Mouse (Mus musculus): ENCODE measurements at regions not wholly inside any gene's neighbourhood (a gene's known extent, or its start where the extent isn't known, plus 50 kb on each side); places are given as distances from the start of the nearest gene placed in this dataset.

DNA sequence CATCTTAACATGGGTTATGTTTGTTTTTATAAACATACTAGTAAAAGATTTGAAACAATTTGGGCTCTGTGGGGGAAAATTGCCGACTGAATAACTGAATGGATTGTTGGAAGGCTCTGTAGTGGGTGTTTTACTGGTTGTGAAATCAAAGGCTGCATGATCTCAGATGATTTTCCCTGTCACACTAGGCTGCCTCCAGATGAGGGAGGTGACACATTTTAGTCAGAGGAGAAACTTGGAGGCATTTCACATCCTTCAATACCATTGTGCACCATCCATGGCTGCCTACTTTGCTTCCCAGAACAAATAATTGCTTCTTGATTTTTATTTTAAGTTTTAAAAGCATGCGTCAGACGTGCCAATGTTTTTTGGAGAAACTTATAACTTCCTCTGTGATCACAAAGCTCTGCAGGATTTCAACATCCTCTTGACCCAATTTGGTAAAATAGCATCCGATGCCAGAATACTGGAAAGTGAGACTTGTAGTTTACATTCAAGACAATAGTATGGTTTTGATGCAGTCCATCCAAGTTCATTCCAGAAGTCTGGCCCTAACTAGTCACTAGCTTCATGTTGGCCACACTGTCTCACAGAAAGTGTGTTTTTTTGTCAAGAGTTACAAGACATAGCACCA lies 163.0 kb upstream of the Mocs2 start:
- no peak for ATAC-seq (replicated peaks; ENCODE audit: low FRiP score, low TSS enrichment, poor library complexity, severe bottlenecking)

DNA sequence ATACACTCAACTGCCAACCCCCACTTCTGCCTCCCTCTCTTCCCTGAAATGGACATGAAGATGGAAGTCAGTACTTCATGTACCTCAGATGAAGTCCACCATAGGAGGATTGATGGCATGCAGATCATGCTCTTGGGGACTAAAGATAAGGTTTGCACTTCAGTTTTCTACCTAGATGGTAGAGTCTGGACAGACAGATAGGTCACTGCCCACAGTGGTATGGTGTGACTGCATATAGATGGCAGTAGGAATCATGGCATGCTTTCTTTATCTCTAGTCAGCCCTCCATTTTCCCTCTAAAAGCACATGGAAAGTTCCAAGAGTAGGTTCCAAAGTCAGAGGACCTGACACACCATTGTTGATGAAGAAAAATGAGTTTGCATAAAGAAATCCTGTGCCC lies 145.6 kb upstream of the Mocs2 start:
- peak; percentile 75 for ATAC-seq (replicated peaks; ENCODE audit: low FRiP score, low TSS enrichment, poor library complexity, severe bottlenecking)

GRCm38 (mm10) chr13:114679703-114680378 lies 138.2 kb upstream of the Mocs2 start:
- ATAC-seq (replicated peaks; ENCODE audit: low FRiP score, low TSS enrichment, poor library complexity, severe bottlenecking): no peak

- ATAC-seq (replicated peaks; ENCODE audit: low FRiP score, low TSS enrichment, poor library complexity, severe bottlenecking): peak; percentile 90
Observed at GRCm38 (mm10) chr13:114680379-114680733, 137.7 kb upstream of the Mocs2 start.

DNA sequence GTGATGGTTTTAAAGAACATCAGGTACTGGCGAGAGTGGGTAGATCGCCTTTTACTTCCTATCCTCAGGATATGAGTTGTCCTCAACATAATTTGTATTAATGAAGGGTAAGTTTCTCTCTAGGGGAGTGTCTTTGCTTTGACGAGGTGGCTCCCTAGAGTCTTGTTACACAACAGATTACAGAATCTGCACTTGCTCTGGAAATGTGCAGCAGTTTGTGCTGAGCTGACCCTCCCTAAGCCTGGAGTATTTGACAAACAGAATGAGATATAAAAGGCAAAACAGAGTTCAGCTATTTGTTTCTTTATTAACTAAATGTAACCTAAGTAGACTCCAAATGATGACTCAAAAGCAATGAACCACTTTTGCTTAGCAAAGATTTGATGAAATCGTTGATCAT lies 136.8 kb upstream of the Mocs2 start:
- ATAC-seq (replicated peaks; ENCODE audit: low FRiP score, low TSS enrichment, poor library complexity, severe bottlenecking): no peak

DNA sequence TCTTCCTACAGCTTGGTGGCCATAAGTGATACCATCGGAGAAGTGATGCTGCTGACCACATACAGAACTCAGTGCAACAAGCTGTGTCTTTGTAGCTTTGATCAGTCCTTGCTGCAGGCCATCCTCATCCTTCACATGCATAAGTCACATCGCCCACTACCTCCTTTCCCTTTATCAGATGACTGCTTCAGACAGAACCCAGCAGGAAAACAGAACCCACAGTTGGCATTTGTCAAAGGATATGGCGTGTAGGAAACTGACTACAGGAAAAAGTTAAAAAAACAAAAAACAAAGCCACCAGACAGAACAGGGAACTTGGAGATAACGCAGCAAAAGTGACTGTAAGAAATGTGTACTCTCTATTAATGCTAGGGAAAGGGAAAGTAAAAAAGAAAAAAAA lies 136.1 kb upstream of the Mocs2 start:
- ATAC-seq (replicated peaks; ENCODE audit: low FRiP score, low TSS enrichment, poor library complexity, severe bottlenecking): peak; percentile 13; the same call in 1 of the 2 replicates

DNA sequence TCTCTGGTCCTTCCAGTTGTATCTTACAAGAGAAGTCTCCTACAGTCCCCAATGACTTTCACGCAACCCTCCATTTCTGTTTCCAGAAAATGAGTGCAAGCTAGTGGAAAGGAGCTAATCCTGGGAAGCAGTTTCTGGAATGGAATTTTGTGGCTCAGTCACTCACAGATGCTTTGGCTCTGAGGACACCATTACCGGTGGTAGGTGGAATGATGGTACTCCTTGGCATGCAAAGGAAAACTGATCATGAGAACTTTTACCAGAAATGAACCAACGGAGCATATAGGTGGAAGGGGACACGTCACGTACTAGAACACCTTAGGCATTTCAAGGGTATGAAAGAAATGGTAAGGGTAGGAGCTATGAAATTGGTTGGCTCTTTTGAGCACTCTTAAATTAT lies 135.1 kb upstream of the Mocs2 start:
- ATAC-seq (replicated peaks; ENCODE audit: low FRiP score, low TSS enrichment, poor library complexity, severe bottlenecking): no peak

DNA sequence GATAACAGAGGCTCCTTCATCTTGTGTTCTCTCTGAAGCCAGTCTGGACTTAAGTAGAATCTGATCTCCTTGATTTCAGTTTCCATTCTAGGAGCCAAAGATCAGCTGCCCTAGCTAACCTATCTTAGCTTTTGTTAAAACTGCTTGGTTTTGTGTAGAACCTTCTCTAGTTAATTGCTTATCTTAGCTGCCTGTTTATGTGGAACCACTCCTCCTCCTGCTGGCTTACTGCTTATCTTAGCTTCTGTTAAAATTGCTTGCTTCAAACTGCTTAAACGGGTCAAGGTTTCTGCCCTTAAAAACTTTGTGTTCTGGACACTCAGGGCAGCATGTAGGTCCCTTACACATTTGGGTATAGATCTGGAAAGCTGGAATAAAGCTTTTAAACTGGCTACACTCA lies 133.7 kb upstream of the Mocs2 start:
- peak; percentile 61 for ATAC-seq (replicated peaks; ENCODE audit: low FRiP score, low TSS enrichment, poor library complexity, severe bottlenecking)

GRCm38 (mm10) chr13:114685368-114685767 lies 132.7 kb upstream of the Mocs2 start:
- no peak for ATAC-seq (replicated peaks; ENCODE audit: low FRiP score, low TSS enrichment, poor library complexity, severe bottlenecking)

- no peak for ATAC-seq (replicated peaks; ENCODE audit: low FRiP score, low TSS enrichment, poor library complexity, severe bottlenecking)
Observed at GRCm38 (mm10) chr13:114712601-114713000, 105.4 kb upstream of the Mocs2 start.

- no peak for ATAC-seq (replicated peaks; ENCODE audit: low FRiP score, low TSS enrichment, poor library complexity, severe bottlenecking)
Observed at GRCm38 (mm10) chr13:114719771-114720170, 98.3 kb upstream of the Mocs2 start.

GRCm38 (mm10) chr13:114726828-114727227 lies 91.2 kb upstream of the Mocs2 start:
- no peak for ATAC-seq (replicated peaks; ENCODE audit: low FRiP score, low TSS enrichment, poor library complexity, severe bottlenecking)

GRCm38 (mm10) chr13:114735066-114735465 lies 83.0 kb upstream of the Mocs2 start:
- no peak for ATAC-seq (replicated peaks; ENCODE audit: low FRiP score, low TSS enrichment, poor library complexity, severe bottlenecking)

GRCm38 (mm10) chr13:114736066-114736465 lies 82.0 kb upstream of the Mocs2 start:
- ATAC-seq (replicated peaks; ENCODE audit: low FRiP score, low TSS enrichment, poor library complexity, severe bottlenecking): no peak

DNA sequence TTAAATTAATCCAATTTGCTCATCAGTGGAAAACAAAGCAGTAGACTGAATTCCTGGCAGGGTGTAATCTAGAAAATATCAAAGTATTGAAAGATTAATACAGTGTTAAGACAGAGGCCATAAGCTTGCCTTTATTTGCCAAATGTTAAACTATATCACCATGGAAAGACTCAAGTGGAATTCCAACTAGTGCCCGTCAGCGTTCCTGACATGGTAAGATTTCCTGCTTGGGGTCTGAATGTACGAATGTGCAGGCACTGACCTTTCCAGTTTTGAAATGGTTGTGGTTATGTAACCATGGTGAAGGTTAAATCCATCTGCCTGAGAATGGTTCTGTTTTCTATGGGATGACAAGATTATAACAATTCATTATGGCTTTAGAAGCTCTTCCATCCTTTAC lies 75.5 kb upstream of the Mocs2 start:
- no peak for ATAC-seq (replicated peaks; ENCODE audit: low FRiP score, low TSS enrichment, poor library complexity, severe bottlenecking)

DNA sequence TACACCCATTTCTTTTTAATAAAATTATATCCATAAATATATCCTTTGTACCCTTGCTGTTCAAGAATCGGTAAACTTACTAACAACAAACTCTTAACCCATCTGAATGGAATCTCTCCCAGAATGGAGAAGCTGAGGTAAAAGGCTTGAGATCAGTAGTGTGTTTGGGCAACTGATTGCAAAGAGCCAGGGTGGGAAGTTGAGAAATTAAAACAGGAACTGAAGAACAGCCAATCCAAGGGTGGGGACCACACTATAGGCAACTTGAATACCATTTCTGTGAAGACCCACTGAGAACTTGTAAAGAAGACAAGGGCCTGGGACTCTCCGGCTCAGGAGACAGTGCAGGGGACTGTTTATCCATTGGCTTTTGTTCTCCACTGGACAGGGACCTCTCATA lies 72.2 kb upstream of the Mocs2 start:
- ATAC-seq (replicated peaks; ENCODE audit: low FRiP score, low TSS enrichment, poor library complexity, severe bottlenecking): no peak

- ATAC-seq (replicated peaks; ENCODE audit: low FRiP score, low TSS enrichment, poor library complexity, severe bottlenecking): peak; percentile 96
Observed at GRCm38 (mm10) chr13:114757459-114757858, 60.6 kb upstream of the Mocs2 start.

- ATAC-seq (replicated peaks; ENCODE audit: low FRiP score, low TSS enrichment, poor library complexity, severe bottlenecking): no peak
Observed at GRCm38 (mm10) chr13:114759886-114760285, 58.1 kb upstream of the Mocs2 start.

DNA sequence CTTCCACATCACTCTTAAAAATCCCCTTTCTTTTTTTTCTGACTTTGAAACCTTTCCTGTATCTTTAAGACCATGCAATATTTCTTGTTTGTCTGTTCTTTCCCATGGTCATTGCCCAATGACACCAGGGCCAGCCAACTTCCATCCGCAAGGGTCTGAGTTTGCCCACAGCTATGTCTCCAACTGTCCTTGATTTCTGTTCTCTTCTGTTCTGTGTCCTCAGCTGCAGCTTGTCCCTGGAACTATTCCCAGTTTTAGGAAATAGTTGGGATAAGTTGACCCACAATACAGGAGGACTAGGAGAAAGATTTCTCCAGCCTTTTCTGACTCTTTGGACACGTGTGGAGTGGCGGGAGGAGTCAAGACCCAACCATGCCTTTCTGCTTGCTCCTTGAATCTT lies 57.1 kb upstream of the Mocs2 start:
- no peak for ATAC-seq (replicated peaks; ENCODE audit: low FRiP score, low TSS enrichment, poor library complexity, severe bottlenecking)

All from megakaryocyte-erythroid progenitor cell, adult 5-6 weeks (primary cell).